Mouse (Mus musculus) olfactory bulb, adult 2 months (tissue): ENCODE measurements around the gene Zcchc17.

Experiments used
- CTCF ChIP-seq: fragments of 200-500 bp; IDR thresholded peaks from 2 replicates; pipeline ENCODE4 v1.5.1; 2012; ENCODE audit warnings: low read depth, mild to moderate bottlenecking, low read length, moderate library complexity; ENCODE audit not compliant: insufficient read depth
- POLR2A ChIP-seq: fragments of 200-500 bp; IDR thresholded peaks from 2 replicates; pipeline ENCODE4 v1.6.1; 2012; ENCODE audit warnings: mild to moderate bottlenecking, low read depth, low read length, moderate library complexity; ENCODE audit not compliant: insufficient read depth

DNA sequence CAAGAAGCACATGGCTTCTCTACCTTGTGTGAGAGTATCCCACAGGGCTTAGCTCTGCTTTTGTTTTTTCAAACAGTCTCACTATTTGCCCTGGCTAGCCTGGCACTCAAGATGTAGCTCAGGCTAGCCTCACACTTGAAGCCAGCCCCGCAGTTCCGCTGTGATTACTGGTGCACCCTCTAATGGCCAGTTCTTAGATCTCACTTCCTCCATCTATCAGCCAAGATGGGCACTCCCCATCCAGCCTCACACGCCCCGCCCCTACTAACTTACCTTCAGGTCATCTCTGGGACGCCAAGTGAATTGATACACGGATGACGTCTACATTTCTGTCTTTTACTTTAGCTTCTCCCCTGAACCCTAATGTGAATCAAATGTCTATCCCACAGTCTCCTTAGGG, 40.2 kb downstream of the Zcchc17 start:
- no peak for TF ChIP-seq CTCF
- no peak for TF ChIP-seq POLR2A
